Mouse (Mus musculus) hindbrain, embryonic 11.5 days (tissue): ENCODE measurements around the gene Opa3. TPM values are rescaled to one million over a fixed set of nuclear protein-coding genes. Genes with fewer than 3 reads are reported as not detected.

Source experiments
- ATAC-seq: fragments of 200-750 bp; cut with Nextera tagmentation; 2 replicates; pipeline ENCODE4 v1.8.0; 2017; ENCODE audit warnings: mild to moderate bottlenecking, moderate TSS enrichment, moderate library complexity; ENCODE audit not compliant: low FRiP score
- DNase-seq: peaks from one replicate; pipeline ENCODE4 v3.0.0-alpha.2; 2015; ENCODE audit warnings: low spot score
- H3K27ac ChIP-seq: fragments of 300-500 bp; sonication (generic); 2 replicates; pipeline ENCODE4 v1.5.1; 2014; ENCODE audit warnings: mild to moderate bottlenecking, low read depth, low read length
- H3K27me3 ChIP-seq: fragments of 300-500 bp; sonication (generic); 2 replicates; pipeline ENCODE4 v1.6.1; 2014; ENCODE audit warnings: mild to moderate bottlenecking, low read length, moderate library complexity, mixed read lengths; ENCODE audit not compliant: control insufficient read depth, insufficient read depth
- H3K36me3 ChIP-seq: fragments of 300-500 bp; sonication (generic); 2 replicates; pipeline ENCODE4 v1.6.1; 2014; ENCODE audit warnings: mild to moderate bottlenecking, low read length, moderate library complexity, mixed read lengths; ENCODE audit not compliant: control insufficient read depth, insufficient read depth
- H3K4me1 ChIP-seq: fragments of 300-500 bp; sonication (generic); replicated peaks from 2 replicates; pipeline ENCODE4 v1.6.1; 2014; ENCODE audit warnings: low read length, mixed read lengths; ENCODE audit not compliant: control insufficient read depth, insufficient read depth
- H3K4me2 ChIP-seq: fragments of 300-500 bp; sonication (generic); replicated peaks from 2 replicates; pipeline ENCODE4 v1.6.1; 2014; ENCODE audit warnings: mild to moderate bottlenecking, low read depth, low read length
- H3K4me3 ChIP-seq: fragments of 300-500 bp; sonication (generic); 2 replicates; pipeline ENCODE4 v1.5.1; 2014; ENCODE audit warnings: low read depth, low read length
- H3K9ac ChIP-seq: fragments of 300-500 bp; sonication (generic); 2 replicates; pipeline ENCODE4 v1.6.1; 2014; ENCODE audit warnings: low read depth, low read length
- H3K9me3 ChIP-seq: fragments of 300-500 bp; sonication (generic); 2 replicates; pipeline ENCODE4 v1.6.1; 2016; ENCODE audit warnings: low read length; ENCODE audit not compliant: control insufficient read depth
- WGBS: fragments of 180-500 bp; shearing (Covaris S2); extraction: QIAGEN DNeasy Blood & Tissue Kit; methylation state at CpG from one replicate; pipeline ENCODE4 v1.1.7; 2014; 5-methylcytosine and 5-hydroxymethylcytosine counted together
- polyA plus RNA-seq: library from polyadenylated mRNA; unstranded; fragments of >200 nt; fragmentation: Nextera tagmentation; extraction: Ambion mirVana; gene quantifications from 2 replicates; pipeline ENCODE4 v1.2.1, GENCODE M21; 2014

The Opa3 gene
- polyA plus RNA-seq, 1 experiment from 2014 or later, result 42.2 TPM

GRCm38 (mm10) chr7:19222189-19222588 is 5.9 kb upstream of the Opa3 start:
- Histone ChIP-seq H3K4me1 (0 out of 2 replicates have a peak, but pooled peaks cover 2% of the 10 kb centered on the region), H3K4me3 (no peak overlapping the region), H3K36me3 (no peaks in the 10 kb centered on the region), H3K27me3 (no peaks in the 10 kb centered on the region), H3K4me2 (no peak overlapping the region), H3K27ac (no peak overlapping the region), H3K9ac (no peak overlapping the region), H3K9me3 (no peaks in the 10 kb centered on the region)
- WGBS, result 95% methylated on average over 16 of the region's 16 CpGs
- no peak for DNase-seq
- ATAC-seq, result no peak

DNA sequence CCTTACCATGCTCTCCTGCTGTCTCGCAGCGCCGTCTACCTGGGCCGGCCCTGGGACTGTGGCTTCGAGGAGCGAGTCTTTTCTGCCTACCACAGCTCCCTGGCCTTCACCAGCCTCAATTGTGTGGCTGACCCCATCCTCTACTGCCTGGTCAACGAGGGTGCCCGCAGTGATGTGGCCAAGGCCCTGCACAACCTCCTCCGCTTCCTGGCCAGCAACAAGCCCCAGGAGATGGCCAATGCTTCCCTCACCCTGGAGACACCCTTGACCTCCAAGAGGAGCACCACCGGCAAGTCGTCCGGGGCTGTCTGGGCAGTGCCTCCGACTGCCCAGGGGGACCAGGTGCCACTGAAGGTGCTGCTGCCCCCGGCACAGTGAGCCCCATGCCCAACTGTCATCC is 5.3 kb upstream of the Opa3 start:
- Histone ChIP-seq H3K36me3 (no peaks in the 10 kb centered on the region), H3K9me3 (no peaks in the 10 kb centered on the region), H3K9ac (no peak overlapping the region), H3K4me2 (no peak overlapping the region), H3K27ac (no peak overlapping the region), H3K4me1 (0 out of 2 replicates have a peak, but pooled peaks cover 2% of the 10 kb centered on the region), H3K27me3 (no peaks in the 10 kb centered on the region), H3K4me3 (no peak overlapping the region)
- WGBS, result 93% methylated on average over 14 of the region's 14 CpGs
- DNase-seq, result no peak
- ATAC-seq, result no peak

DNA sequence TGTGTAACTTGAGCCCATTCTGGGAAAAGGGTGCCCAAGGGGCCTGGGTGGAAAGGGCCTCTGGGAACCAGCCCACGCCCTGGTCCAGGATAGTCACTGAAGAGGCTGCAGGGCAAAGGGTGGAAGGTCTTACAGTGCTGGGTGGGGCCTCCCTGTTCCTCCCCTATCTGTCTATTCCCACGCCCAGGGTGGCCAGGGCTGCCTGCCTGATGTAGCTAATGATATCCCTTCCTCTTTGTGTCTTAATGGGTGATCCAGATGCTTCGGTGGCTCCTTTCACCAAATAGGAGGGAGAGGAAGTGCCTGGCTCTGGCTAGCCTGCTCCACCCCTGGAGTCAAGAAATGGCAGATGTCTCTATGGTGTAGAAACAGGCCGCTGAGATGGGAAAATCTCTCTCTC is 3.2 kb upstream of the Opa3 start:
- Histone ChIP-seq H3K36me3 (no peaks in the 10 kb centered on the region), H3K4me3 (no peak overlapping the region), H3K9ac (no peak overlapping the region), H3K27me3 (no peaks in the 10 kb centered on the region), H3K27ac (no peak overlapping the region), H3K4me2 (no peak overlapping the region), H3K9me3 (no peaks in the 10 kb centered on the region), H3K4me1 (peaks cover 6% of the 10 kb centered on the region)
- no peak for ATAC-seq
- no peak for DNase-seq
- 78% methylated on average over 4 of the region's 4 CpGs for WGBS

GRCm38 (mm10) chr7:19226817-19227797 is 1.0 kb upstream of the Opa3 start:
- DNase-seq, result peak; percentile 59
- Histone ChIP-seq H3K9ac (peak overlapping the region; percentile 80), H3K27ac (peak overlapping the region; percentile 98), H3K4me2 (peak overlapping the region; percentile 80), H3K4me1 (peaks cover 6% of the 10 kb centered on the region), H3K4me3 (peak overlapping the region; percentile 50), H3K9me3 (no peaks in the 10 kb centered on the region), H3K27me3 (no peaks in the 10 kb centered on the region), H3K36me3 (no peaks in the 10 kb centered on the region)
- WGBS, result 21% methylated on average over 20 of the region's 20 CpGs
- ATAC-seq, result peak; percentile 36

DNA sequence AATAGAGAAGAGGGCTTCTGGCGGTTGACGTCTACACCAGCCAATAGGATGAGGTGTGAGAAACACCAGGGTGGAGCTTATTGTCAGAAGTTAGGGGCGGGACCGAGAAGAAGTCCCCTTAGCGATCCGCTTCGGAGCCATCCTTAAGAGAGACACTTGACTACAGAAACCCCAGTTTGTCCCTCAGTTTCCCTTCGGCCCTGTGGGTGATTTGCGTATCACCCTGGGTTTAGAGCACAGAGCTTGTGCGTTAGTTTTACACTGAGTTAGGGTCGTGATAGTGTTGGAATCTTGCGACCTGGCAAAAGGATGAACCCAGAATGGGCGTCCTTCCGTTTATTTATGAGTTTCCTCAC is 637 bp downstream of the Opa3 start:
- peak overlapping the region; percentile 54 for H3K4me2 ChIP-seq
- no peaks in the 10 kb centered on the region for H3K27me3 ChIP-seq
- H3K27ac ChIP-seq, result peak overlapping the region; percentile 64; the same call in 1 of the 2 replicates
- H3K9ac ChIP-seq, result peak overlapping the region; percentile 31
- no peak for DNase-seq
- peaks cover 6% of the 10 kb centered on the region for H3K4me1 ChIP-seq
- peak overlapping the region; percentile 50 for H3K4me3 ChIP-seq
- no peak for ATAC-seq
- WGBS, result 0% methylated on average over 14 of the region's 14 CpGs
- no peaks in the 10 kb centered on the region for H3K9me3 ChIP-seq
- H3K36me3 ChIP-seq, result no peaks in the 10 kb centered on the region

GRCm38 (mm10) chr7:19229404-19229803 is 1.3 kb downstream of the Opa3 start:
- ATAC-seq (no peak), DNase-seq (no peak)
- H3K4me1 ChIP-seq, result peaks cover 6% of the 10 kb centered on the region
- H3K4me3 ChIP-seq, result peak overlapping the region; percentile 50
- no peaks in the 10 kb centered on the region for H3K36me3 ChIP-seq
- peak overlapping the region; percentile 31 for H3K9ac ChIP-seq
- peak overlapping the region; percentile 64; the same call in 1 of the 2 replicates for H3K27ac ChIP-seq
- H3K9me3 ChIP-seq, result no peaks in the 10 kb centered on the region
- H3K4me2 ChIP-seq, result peak overlapping the region; percentile 54
- H3K27me3 ChIP-seq, result no peaks in the 10 kb centered on the region
- 52% methylated on average over 5 of the region's 5 CpGs for WGBS

DNA sequence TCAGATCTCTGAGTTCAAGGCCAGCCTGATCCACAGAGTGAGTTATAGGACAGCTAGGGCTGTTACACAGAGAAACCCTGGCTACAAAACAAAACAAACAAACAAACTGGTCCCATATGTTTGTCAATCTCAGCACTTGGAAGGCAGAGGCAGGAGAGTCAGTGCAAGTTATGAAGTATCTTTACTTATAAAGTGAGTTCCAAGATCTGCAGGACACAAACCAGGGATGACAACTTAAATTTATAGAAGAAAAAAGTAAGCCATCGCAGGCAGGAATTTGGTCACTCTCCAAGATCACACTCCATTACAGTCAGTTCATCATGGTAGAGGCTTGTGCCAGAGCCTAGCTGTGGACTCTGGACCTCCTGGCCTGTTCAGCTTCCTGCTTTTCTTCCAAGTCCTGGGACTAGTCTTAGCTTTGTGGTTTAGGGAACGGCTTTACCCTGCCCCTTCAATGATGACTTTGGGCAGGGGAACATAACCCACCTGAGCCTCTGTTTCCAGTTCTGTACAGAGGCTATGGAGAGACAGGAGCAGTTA is 2.0 kb downstream of the Opa3 start:
- H3K4me3 ChIP-seq, result no peak overlapping the region
- no peak overlapping the region for H3K9ac ChIP-seq
- ATAC-seq (no peak), DNase-seq (no peak)
- H3K27me3 ChIP-seq, result no peaks in the 10 kb centered on the region
- no peak overlapping the region for H3K27ac ChIP-seq
- no peaks in the 10 kb centered on the region for H3K9me3 ChIP-seq
- H3K36me3 ChIP-seq, result no peaks in the 10 kb centered on the region
- no peak overlapping the region for H3K4me2 ChIP-seq
- 95% methylated on average over 2 of the region's 2 CpGs for WGBS
- peaks cover 6% of the 10 kb centered on the region for H3K4me1 ChIP-seq

DNA sequence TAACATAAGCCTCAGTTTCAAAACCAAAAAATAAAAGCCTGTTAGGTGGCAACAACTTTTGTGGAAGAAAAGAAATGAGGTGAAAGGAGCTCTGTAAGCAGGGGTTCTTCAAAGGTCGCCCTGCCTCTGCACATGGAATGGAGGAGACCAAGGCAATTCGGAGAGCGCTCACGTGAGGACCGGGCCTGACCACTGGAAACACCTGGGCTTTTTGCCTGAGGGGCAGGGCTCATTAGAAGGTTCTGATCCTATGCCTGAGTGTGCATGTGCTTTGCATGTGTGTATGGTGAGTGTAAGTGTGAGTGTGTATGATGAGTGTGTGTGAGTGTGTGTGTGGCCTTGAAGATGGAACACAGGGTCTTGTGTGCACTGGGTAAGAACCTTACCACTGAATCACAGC is 2.8 kb downstream of the Opa3 start:
- ATAC-seq, result no peak
- DNase-seq, result no peak
- Histone ChIP-seq H3K9me3 (no peaks in the 10 kb centered on the region), H3K27me3 (no peaks in the 10 kb centered on the region), H3K36me3 (no peaks in the 10 kb centered on the region), H3K4me2 (no peak overlapping the region), H3K27ac (no peak overlapping the region), H3K9ac (no peak overlapping the region), H3K4me1 (peaks cover 6% of the 10 kb centered on the region), H3K4me3 (no peak overlapping the region)
- 97% methylated on average over 5 of the region's 5 CpGs for WGBS

DNA sequence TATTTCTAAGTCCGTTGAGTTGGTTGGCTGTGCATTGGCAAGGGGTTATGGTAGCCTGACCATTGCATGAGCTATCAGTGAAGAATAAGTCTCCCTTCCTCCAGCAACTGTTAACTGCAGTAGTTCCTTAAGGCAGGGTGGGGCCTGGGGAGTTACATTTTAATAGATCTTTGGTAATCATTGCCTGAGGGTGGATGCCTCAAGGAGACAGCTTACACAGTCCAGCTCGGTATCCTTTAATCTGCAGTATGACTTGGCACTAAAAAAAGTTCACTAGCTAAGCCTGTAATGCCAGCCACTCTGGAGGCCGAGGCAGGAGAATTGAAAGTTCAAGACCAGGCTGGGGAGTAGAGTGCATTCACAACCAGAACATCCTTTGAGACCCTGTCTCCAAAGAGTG is 3.7 kb downstream of the Opa3 start:
- no peaks in the 10 kb centered on the region for H3K36me3 ChIP-seq
- 96% methylated on average over 3 of the region's 3 CpGs for WGBS
- no peaks in the 10 kb centered on the region for H3K27me3 ChIP-seq
- no peak overlapping the region for H3K27ac ChIP-seq
- no peak overlapping the region for H3K4me2 ChIP-seq
- no peak overlapping the region for H3K9ac ChIP-seq
- DNase-seq, result no peak
- no peak overlapping the region for H3K4me3 ChIP-seq
- ATAC-seq, result no peak
- H3K4me1 ChIP-seq, result peaks cover 5% of the 10 kb centered on the region
- H3K9me3 ChIP-seq, result no peaks in the 10 kb centered on the region
